Mouse (Mus musculus) gastrocnemius, postnatal 25 days (tissue): ENCODE data around the gene Pdxdc1. TPM values are rescaled to one million over a fixed set of nuclear protein-coding genes. Genes with fewer than 3 reads are reported as not detected.
A peak's percentile ranks its signal among the peaks of the same experiment; 100 is the strongest.
"Not testable (repeated sequence)": the region's sequence is repeated elsewhere in the genome, so short reads cannot be mapped to it uniquely, and the experiment has no call there.

Source experiments
- DNase-seq: peaks from one replicate; pipeline ENCODE4 v3.0.0; 2022
- long read RNA-seq, 2 experiments: library from polyadenylated mRNA; stranded (forward); transcript quantifications; one replicate each; pipeline ENCODE4 v2.0.0; 2021
- total RNA-seq, 2 experiments: library from RNA; stranded (reverse); gene quantifications; 1 replicate in 1 of 2; 2 replicates in 1 of 2; pipeline ENCODE4 v1.2.3; 2021

Gene Pdxdc1
- total RNA-seq: 10 to 100 TPM; 41.8 to 47.7 TPM
- long read RNA-seq, experiment 1, full-length matches to known transcripts: 4 of 10 reads
- long read RNA-seq, experiment 1, partial matches to known transcripts: 5 of 10 reads
- long read RNA-seq, experiment 1, other reads (novel, unspliced or antisense): 1 of 10 reads
- long read RNA-seq, experiment 2, full-length matches to known transcripts: 8 of 20 reads
- long read RNA-seq, experiment 2, partial matches to known transcripts: 6 of 20 reads
- long read RNA-seq, experiment 2, other reads (novel, unspliced or antisense): 6 of 20 reads

- peak; percentile 98 for DNase-seq
Measured at GRCm38 (mm10) chr16:13902888-13903483, at the start of gene Pdxdc1, which contains the start of gene Mpv17l. Gene Pdxdc1, minus strand, starts transcription at chr16:13903131. Gene Mpv17l, plus strand, starts transcription at chr16:13903161.

DNA sequence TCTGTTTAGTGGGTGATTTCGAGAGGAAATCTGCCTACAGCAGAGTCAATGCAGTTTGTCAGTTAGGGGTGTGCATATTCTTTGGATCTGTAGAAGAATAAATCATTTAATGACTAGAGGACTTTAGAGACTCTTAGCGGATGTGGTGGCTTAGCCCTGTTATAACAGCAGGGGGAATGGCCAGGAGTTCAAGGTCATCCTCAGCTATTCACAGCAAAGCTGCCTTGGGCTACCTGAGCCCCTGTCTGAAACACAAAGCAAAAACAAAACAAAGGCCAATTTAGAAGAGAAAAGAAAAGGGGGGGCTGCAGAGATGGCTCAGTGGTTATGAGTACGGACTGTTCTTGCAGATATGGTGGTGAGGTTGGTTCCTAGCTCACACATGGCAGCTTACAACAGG, 48.3 kb upstream of the Pdxdc1 start:
- no peak for DNase-seq

GRCm38 (mm10) chr16:13946306-13946705, 43.4 kb upstream of the Pdxdc1 start:
- DNase-seq: no peak

- DNase-seq: no peak
Measured at GRCm38 (mm10) chr16:13945153-13945552, 42.2 kb upstream of the Pdxdc1 start.

DNA sequence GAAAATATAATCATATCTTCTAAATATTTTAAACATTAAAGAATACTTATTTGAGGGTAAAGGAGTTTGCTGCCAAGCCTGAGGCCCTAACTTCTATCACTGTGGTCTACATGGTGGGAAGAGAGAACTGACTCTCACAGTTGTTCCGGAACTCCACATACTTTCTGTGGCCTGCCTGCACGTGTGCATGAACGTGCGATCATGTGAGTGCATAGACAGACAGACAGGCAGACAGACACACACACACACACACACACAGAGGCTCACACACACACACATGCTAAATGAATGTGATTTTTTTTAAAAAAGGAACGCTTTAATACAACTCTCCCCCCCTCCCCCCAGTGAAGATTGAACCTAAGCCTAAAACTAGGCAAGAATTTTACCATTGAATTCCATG, 41.8 kb upstream of the Pdxdc1 start:
- no peak for DNase-seq

DNA sequence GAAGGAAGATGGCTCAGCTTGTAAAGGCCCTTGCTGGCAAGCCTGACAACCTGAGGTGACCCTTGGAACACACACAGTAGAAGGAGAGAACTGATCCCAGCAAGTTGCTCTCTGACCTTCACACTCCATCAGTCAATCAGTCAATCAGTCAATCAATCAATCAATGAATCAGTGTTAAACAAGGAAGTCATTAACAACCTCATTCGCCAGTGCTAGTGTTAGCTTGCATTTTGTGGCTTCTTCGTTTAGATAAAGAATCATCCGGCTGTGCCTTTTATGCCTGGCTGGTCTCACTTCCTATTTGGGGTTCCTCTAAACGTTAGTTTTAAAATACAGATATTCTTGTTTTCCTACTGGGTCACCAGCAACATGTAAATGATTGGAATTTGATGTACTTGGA, 41.2 kb upstream of the Pdxdc1 start:
- no peak for DNase-seq

GRCm38 (mm10) chr16:13940847-13941395, 38.0 kb upstream of the Pdxdc1 start:
- DNase-seq: no peak

- DNase-seq: peak; percentile 20
Measured at GRCm38 (mm10) chr16:13940139-13940846, 37.4 kb upstream of the Pdxdc1 start.

DNA sequence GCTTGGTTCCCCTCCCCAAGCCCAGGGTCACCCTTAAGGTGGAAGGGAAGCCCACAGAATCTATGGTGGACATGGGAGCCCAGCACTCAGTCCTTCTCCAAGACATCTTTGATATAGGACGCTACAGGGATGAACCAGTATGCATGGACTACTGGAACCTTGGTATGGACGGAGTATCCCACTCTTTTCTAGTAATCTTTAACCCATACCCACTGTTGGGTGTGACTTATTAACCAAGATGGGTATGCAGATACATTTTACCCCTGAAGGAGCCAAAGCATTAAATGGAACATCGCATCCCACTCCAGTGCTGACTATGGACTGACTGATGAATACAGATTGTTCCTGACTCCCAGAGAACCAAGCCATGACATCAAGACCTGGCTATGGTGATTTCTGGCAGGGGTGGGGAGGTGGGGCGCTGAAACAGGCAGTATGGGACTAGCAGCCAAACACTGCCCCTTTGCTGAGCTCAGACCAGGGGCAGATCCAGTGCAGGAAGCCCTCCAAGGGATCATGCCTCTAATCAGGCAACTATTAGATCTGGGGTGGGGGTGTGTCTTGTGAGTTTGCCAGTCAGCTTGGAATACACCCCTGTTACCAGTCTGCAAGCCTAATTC, 24.6 kb upstream of the Pdxdc1 start:
- DNase-seq: no peak

GRCm38 (mm10) chr16:13922966-13923365, 20.0 kb upstream of the Pdxdc1 start:
- not testable (repeated sequence) for DNase-seq

GRCm38 (mm10) chr16:13922499-13922898, 19.6 kb upstream of the Pdxdc1 start:
- not testable (repeated sequence) for DNase-seq

GRCm38 (mm10) chr16:13921781-13922180, 18.9 kb upstream of the Pdxdc1 start:
- no peak for DNase-seq

DNA sequence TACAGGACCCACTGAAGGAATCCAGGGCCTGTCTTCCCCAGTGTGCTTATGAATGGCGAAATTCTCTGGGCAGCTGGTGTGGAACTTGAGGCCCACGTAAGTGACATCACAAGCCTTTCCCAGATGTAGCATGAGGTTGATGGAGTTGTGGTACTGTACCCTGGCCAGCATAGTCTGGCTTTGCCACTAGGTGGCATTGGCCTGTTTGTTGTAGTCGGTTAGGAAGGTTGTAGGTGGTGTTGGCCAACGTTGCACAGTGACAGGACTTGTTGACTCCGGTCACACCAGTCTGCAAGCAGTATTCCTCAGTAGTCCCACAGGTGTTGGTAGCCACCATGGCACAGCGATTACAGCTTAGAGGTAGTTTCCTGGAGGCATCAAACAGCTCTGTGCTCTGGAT, 18.1 kb upstream of the Pdxdc1 start:
- DNase-seq: no peak

- no peak for DNase-seq
Measured at GRCm38 (mm10) chr16:13920093-13920492, 17.2 kb upstream of the Pdxdc1 start.

- DNase-seq: no peak
Measured at GRCm38 (mm10) chr16:13907297-13907696, 4.4 kb upstream of the Pdxdc1 start.

DNA sequence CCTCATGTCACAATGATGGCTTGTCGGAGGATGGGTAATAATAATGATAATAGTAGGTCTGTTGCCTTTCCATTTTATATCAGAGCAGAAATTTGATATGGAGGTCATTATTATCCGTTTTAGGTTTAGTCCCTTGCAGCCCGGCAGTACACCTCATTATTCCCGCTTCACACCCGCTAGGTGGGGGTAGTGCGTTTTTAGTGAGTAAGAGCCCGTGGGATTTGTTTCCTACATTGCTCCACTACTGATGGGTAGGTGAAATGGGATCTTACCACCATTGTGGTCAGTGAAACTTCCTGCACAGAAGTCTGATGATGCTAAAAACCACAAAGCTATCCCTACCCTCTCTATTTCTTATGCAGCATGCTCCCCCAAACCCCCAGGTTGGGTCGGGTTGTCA, 557 bp upstream of the Pdxdc1 start:
- no peak for DNase-seq

GRCm38 (mm10) chr16:13902397-13902831, 517 bp downstream of the Pdxdc1 start:
- DNase-seq: no peak

- DNase-seq: no peak
Measured at GRCm38 (mm10) chr16:13898981-13899380, 4.0 kb downstream of the Pdxdc1 start.

DNA sequence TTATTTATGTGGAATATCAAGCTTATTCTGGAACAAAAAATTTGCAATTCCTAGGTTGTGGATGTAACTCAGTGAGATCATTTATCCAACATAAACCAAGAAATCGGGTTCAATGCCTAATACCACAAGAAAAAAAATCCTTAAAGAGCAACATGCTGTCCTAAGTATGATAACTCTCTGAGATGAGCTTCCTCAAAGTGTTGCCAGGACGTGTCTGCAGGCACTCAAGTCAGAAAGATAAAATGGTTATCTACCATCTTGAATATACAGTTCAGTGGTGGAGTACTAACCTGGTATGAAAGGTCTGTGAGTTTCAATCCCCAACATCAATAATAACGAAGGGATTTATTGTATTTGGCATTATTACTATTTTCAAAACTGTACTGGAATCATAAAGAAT, 6.6 kb downstream of the Pdxdc1 start:
- no peak for DNase-seq

GRCm38 (mm10) chr16:13895740-13896139, 7.2 kb downstream of the Pdxdc1 start:
- DNase-seq: no peak

DNA sequence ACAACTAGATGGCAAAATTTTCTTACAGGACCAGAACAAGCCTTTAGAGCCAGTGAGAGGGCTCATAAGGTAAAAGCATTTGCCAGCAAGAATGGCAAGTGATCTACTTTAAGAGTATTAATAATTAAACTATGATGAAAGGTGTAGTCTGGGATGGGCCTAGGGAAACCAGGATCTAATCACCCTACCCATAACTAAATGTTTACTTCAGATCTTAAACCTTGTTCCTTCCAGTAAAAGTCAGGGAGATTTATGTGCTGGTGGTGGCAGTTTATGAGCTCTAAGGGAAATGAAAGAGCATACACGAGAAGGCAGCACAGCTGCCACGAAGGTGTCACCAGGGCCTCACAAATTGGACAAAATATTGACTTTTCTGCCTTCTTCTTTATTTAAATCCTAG, 8.8 kb downstream of the Pdxdc1 start:
- no peak for DNase-seq

- DNase-seq: no peak
Measured at GRCm38 (mm10) chr16:13892850-13893249, 10.1 kb downstream of the Pdxdc1 start.

GRCm38 (mm10) chr16:13890449-13890848, 12.5 kb downstream of the Pdxdc1 start:
- DNase-seq: no peak
